Mouse (Mus musculus) cortical plate, adult 2 months (tissue): Measurements from ENCODE around the gene Cbx4.

Experiments used
- CTCF ChIP-seq: fragments of 200-500 bp; IDR thresholded peaks from 2 replicates; pipeline ENCODE4 v1.5.1; 2011; ENCODE audit warnings: mild to moderate bottlenecking, control low read depth, low read length; ENCODE audit not compliant: insufficient read depth; ENCODE audit errors: extremely low read depth
- POLR2A ChIP-seq: fragments of 200-500 bp; IDR thresholded peaks from 2 replicates; pipeline ENCODE4 v1.6.1; 2011; ENCODE audit warnings: mild to moderate bottlenecking, low read length, control low read depth; ENCODE audit not compliant: insufficient read depth; ENCODE audit errors: extremely low read depth

DNA sequence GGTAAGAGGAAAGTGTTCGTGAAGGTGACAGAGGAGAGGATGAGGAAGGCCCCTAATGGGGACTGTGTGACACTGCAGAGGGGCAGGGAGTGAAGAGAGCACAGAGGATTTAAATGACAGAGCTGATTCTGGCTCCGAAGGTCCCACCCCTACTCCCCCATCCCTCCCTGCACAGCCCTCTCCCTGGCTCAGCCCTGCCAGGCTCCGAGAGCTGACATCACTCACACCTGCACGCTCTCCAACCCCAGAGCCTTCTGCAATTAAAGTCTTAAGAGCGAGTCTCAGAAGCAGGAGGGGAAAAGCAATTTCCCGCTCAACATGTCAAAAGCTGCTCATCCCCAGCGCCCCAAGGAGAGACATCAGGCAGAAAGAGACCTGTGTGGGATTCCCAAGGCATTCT is 32.9 kb upstream of the Cbx4 start:
- TF ChIP-seq POLR2A (no peak), CTCF (no peak)
